Mouse (Mus musculus): ENCODE results near the gene Tmem53.

Tmem53 gene

DNA sequence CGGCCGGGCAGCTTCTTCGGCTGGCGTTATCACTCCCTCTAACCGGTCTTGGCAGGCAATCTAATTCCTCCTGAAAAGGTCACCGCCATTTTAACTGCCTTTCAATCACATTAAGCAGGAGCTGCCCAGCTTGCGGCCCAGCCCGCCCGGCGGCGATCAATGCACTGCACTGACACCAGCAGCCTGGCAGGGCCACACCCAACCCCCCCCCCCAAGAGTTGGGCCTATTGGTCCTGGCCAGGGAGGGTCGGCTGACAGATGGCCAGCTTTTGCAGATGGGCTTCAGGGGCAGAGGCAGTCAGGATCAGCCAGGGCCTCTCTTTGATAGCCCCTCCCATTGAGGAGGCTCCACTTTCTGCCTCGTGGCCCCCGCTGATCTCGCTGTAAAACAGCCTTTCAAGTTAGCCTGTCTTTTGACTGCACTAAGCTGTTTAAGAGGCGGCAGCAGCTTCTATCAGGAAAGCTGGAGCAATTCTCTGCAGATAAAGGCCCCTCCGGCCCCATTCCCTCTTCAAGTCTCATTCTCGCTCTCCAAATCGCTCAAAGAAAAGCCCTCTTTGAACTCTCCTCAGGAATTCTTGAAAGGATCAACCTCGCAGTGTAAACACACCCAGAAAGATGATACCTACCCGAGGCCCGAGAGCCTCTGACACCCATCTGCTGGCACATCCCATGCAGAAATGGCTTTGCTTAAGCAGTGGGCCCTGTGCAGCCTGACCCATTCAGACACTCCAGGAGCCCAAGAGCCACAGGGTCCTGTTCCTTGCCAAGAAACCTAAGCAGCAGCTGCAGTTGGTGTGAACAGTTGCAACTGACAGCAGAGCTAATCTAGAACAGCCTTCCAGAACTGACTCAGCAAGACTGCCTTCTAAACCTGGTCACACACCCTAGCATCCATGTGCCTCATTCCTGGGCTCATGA, 31.8 kb downstream of the Tmem53 start:
- DNase-seq (ENCODE audit: low spot score): peak; percentile 77

DNA sequence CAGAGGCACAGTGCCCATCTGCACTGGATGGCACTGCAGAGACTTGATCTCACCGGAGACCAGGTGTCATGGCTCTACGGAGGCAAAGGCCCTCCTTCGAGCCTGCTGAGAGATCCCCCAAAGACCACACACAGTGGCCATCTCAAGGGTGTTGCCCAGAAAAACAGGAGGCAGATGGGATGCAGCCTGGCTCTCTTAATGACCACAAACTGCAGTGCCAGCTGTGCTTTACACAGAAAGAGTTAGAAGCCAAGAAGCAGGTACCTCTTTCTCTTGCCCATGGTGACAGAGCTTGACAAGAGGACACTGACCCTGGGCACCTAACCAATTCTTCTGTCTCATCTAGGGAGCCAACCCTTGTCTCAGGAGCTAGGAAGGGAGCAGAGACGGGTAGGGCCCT, 32.6 kb downstream of the Tmem53 start:
- DNase-seq (ENCODE audit: low spot score): no peak

DNA sequence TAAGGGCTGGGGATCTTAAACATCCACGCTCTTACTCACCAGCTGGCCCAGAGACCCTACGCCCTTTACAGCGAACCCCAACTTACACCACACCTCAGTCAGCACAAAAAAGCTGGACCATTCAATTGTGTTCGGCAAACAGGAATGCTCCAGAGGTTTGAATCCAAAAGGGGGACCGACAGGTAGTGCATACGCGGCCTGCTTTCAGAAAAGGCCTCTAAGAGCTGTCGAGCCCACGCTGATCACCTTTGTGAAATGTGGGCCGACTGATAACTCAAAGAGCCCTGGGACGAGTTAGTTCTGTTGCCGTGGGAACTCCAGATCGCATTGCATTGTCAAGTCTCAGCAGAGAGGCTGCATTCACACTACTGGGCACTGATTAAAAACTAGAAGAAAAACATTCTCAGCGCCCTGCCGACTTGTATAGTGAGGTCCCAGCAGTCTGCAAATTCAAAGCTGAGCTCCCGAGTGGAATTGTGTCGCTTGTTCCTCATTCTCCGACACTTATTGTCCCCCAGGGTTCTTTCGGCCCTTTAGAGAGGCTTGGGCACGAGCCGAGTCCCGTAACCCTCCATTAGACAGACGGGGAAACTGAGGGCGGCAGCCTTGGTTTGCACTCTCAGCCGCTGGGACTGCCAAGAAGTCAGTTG, 36.7 kb downstream of the Tmem53 start:
- DNase-seq (ENCODE audit: low spot score): peak; percentile 44

DNA sequence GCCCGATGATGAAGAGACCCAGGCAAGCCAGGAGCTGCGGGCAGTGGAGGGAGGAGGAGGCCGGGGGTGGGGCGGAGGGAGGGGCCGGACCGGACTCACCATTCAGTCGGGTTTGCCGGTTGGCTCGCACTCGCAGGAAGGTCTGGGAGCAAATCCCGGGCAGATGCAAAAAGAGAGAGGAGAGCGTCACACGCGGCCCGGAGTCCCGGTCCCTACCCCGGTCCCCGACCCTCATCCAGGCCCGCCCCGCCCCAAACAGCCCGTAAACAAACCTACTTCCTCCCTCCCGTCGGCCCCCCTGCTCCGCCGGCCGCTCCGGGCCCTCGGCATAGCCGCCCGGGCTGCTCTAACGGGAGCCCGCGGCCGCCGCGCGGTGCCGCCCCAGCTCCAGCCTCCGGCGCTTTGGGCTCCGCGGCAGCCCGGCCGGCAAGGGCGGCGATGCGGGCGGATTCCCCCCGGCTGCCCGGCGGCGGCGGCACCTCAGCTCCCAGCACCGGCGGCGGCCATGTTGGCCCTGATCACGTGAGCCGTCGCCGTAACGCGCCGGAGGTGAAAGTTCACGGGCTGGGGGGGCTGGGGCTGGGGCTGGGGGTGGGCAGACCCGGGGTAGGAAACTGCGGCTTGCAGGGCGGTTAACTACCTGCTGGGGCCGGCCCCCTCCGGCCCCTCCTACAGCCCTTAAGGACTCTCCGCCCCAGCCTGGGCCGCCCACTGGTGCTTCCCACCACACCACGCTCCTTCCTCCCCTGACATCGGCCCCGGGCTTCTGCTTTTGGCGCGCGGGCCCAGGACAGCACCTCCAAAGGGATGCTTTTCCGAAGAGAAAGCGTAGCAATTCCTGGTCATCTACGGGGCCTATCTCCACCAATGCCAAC, 37.4 kb downstream of the Tmem53 start:
- DNase-seq (ENCODE audit: low spot score): peak; percentile 86

DNA sequence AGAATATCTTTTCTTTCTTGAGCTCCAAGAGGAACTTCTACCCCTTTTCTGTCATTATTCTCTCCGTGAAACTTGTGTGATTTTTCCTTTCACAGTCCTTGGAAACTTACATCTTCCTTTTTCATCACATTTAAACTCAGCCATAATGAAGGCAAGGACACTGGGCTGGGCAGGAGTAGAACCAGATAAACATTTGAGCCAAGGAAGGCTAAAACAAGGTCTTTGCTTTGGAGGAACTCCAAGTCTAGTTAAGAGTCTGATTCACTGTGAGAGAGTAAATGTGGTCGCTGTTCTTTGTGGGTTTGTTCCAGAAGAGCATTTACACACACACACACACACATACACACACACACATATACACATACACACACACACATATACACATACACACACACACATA, 39.9 kb downstream of the Tmem53 start:
- no peak for DNase-seq (ENCODE audit: low spot score)

DNA sequence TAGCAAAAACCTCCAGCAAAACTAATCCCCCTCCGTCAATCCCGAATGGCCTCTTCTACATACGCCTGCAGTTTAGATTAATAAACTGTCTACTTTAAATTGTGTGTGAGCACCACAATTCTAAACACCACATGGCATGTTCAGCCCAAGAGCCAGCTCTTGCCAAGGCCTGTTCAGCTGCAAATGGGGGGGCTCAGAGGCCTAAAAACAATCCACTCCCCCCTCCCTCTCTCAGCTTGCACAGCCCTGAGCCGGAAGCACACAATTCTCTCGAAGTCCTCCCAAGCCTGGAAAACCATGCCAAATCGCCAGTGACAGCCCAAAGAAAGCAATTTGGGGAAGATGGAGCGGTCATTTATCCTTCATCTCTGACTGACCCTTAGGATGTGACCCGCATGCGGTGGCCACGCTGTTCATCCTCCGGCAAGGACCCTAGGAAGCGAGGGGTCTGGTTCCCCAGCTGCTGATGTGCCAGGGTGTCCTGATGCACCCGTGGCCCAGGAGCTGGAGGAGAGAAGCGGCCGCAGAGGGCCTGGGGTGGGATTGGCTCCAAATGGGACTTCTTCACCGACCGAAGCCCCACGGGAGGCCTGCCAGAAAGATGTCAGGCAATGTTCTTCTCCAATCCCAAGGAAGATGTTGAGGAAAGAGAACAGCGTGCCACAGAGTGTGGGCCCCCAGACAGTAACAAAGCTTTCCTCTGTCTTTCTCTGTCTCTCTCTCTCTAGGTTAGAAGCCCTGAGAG, 45.3 kb downstream of the Tmem53 start:
- DNase-seq (ENCODE audit: low spot score): no peak

DNA sequence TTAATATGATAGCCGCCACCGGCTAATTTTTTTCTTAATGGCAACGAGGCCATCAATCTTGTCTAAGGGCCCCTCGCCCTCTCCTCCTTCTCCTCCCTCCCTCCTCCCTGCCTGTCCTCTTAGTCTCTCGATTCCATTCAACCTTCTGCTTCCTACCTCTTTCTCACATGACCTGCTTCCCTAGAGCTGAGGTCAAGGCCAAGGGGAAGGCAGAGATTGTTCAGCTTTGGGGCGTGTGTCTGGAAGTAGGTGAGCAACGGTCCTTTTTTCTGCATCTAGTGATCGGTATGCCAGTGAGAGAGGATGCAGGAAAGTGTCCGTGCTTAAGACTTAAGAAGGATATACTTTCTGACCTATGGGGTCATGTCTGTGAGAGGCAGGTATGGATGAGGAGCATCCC, 46.1 kb downstream of the Tmem53 start:
- DNase-seq (ENCODE audit: low spot score): no peak

DNA sequence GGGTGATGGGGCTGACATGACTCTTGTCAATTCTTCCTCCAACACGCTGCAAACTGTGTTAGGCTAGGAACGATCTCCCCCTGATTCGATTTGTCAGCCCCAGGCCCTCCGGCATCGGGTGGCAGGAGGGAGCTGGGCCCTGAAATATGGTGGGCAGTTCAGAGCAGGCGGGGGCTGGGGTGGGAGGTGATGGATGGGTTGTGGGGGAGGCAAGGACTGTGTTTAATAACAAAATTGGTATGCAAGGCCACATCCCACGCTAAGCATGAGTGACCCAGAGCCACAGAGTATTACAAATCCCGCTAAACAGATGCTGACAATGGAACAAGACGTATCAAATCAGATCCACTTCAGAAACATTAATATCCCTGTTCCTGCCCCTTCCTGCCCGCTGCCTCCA, 48.2 kb downstream of the Tmem53 start:
- DNase-seq (ENCODE audit: low spot score): no peak

DNA sequence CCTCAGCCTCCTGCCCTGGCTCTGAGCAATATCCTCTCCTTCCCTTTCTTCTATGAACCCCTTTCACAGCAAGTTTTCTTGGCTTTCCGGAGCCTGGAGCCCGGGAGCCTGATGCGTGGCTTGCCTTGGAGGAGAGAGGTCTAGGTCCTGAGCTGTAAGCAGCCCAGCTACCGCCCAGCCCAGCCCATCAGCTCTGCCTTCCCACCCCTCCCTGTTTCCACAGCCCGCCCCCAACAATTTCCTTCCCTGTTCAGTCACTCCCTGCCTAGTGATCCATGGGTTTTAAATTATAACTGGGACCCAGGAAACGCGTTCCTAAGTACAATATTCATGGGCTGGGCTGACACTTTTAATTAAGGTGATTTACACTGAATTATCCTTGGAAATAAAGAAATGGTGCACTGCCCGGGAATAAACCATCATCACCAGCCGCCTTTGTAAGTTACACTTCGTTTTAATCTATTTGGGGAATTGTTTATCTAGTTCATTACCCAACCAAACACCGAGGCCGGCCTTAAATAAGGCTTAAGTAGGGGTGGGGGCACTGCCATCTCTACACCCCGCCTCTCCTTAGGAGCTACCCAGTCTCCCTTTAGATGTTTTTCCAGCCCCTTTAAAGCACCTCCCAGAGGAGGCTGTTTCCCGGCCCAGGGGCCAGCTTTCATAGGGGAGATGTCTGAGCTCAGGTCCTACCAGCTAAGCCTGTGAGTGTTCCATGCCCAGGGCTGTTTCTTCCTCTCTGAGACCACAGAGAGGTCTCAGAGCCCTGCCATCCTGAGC, 50.5 kb downstream of the Tmem53 start:
- DNase-seq (ENCODE audit: low spot score): no peak

DNA sequence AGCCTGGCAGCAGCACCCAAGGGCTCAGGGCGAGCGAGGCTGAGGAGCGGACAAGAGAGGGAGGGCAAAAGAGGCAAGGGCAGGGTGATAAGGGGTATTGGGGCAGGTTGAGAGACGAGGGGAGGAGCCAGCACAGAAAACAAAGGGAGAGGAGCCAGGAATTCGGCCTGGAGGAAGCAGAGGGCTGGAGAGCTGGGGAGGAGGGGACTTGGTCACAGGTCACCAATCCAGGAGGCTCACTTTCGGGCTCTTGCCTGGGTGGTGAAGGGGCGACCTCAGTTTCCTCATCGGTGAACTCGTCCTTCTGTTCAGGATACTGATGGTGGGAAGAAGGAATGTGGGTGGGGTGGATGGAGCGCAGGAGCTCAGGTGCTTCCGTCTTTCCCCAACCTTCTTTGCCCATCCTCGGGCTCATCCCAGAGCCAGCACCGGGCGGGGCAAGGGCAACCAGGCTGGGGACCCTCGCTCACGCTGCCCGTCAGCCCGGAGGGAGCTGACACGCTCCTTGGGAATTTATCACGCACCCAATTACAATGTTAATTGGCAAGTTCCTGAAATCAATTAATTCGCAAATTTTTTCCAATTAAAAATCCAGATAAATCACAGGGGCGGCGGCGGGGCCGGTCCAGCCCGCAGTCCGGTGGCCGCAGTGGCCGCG, 52.0 kb downstream of the Tmem53 start:
- no peak for DNase-seq (ENCODE audit: low spot score)

DNA sequence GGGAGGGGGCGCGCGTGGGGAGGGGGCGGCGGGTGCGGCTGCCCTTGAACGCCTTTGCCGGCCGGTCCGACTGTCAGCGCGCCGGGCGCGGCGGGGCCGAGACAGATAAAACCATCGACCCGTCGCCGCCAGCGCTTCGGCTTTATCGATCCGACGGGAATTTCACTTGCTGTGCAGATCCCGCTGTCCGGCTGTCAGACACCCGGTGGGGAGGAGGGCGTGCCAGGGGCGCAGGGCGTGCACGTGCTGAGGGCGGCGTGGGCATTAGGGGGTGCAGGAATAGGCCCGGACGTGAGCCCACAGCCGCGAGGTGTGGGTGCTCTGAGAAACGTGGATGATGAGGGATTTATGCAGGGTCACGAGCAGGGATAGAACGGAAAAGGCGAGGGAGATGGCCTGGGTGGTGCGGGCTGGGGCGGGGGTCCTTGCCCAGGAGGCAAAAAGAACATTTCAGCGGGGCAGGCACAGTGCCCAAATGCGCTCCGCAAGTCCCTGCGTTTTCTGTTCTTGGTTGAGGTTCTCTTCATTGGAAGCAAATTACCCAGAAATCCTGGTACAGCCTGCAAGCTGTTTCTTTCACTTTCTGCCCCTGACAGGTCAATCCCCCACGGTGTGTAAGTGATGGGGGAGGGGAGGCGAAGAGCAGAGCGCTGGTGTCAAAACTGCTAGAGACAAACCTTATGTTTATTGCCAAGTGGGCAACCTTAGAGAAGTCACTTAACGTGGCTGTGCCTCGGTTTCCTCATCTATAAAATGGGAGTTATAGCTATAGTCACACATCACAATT, 52.7 kb downstream of the Tmem53 start:
- DNase-seq (ENCODE audit: low spot score): peak; percentile 59

DNA sequence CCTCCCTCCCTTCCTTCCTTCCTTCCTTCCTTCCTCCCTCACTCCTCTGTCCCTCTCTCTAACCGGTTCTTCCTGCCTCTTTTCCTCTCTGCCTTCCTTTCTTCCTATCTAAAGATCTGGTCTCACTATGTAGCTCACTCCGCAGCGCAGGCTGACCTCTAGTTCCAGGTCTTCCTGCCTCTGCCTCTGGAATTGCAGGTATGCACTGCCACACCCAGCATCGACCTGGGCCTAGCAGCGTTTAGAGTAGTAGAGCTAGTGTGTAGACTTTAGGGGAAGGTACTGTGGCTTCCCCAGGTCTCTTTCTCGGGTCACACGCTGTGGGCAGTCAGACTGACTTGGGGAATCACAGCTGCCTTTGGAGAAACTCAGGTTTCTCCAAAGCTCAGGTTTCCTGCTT, 53.7 kb downstream of the Tmem53 start:
- no peak for DNase-seq (ENCODE audit: low spot score)

DNA sequence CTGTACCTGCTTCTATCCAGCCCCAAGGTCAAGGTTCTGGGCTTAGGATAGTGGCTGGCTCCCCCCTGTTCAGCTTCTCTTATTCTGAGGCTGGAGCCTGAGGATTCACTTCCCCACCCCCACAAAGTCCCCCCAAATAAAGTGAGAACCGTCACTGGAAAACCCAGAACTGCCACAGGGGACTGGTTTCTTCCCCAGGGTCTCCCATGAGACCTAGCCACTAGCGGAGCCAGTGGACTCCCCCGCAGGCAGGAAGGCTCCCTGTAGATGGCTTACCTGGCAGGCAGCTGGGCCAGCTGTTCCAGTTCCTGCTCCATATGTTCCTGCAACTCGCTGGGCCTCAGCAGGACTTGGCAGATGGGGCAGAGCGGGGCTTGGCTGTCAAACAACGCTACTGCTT, 55.5 kb downstream of the Tmem53 start:
- DNase-seq (ENCODE audit: low spot score): no peak

DNA sequence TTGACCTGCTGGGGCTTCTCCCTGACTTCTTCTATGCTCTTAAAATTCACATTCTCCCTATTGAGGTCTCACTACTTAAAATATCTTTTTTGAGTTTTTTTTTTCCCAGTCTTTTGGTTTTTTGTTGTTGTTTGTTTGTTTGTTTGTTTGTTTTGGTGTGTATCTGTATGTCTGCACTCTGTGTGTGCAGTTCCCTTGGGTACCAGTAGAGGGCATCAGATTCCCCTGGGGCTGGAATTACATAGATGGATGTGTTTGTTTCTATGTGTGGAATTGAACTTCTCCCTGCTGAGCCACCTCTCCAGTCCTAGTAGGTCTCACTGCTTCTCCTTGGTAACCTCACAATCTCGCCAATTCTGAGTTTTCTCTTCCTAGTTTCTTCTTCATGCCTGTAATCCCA, 57.7 kb downstream of the Tmem53 start:
- no peak for DNase-seq (ENCODE audit: low spot score)

DNA sequence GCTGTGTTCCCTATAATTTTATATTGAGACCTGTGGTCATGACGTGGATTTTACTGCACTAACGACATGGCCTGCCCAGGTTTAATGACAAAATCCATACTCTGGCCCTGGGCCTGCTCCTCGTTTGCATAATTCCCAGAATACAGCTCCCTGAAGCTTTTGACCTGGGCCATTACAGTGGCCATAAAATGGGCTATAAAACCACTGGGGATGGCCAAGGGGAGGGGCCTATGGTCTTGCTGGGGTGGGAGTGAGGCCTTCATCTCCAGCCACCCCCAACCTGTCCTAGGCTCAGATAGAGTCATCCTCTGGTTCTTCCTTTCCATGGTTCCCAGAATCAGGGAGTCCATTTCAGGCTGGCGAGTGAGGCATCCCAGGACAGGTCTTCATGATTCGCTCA, 60.1 kb downstream of the Tmem53 start:
- DNase-seq (ENCODE audit: low spot score): no peak

DNA sequence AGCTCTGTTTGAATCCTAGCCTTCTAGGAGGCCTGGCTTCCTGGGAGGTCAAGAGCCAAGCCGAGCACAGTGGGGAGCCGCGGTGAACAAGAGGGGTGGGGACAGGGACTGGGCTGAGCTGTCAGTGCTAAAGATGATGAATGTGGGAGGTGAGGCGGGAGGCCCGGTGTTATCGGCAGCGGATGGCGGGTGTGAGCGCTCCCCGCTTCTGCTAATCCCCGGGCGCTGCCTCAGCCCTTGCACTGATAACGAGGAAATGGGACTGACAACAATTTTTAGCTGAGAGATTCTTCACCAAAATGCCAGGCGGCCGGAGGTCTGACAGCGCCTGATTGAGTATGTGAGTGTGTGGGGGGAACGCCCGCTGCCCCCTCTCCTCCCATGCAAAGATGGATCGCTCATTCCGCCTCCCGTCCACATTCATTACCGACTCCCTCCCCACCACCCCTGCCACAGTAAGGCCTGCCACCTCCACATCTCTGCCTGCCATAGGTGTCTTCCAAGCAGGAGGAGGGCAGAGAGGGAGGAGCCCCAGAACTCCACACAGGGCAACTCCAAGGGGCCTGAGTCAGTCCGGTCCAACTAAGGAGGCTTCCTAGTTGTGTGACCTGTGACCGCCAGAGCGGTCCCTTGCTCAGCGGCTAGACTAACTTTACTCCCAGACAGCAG, 60.8 kb downstream of the Tmem53 start:
- peak; percentile 69 for DNase-seq (ENCODE audit: low spot score)

DNA sequence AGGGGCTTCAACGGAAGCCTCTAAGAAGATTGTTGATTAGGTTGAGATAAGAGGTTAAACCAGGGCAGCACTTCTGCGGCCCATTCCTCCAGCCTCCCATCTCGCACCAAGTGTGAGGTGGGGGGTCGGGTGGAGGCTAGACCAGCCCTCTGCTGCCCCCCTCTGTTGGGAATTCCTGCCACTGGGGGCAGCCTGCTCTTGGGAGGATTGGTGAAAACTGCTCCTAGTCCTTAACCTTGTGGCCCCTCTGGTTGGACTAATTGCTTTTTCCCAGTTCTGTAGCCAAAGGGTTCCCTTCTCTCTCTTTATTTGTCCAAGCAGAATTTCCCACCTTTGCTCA, 61.3 kb downstream of the Tmem53 start:
- DNase-seq (ENCODE audit: low spot score): peak; percentile 68

DNA sequence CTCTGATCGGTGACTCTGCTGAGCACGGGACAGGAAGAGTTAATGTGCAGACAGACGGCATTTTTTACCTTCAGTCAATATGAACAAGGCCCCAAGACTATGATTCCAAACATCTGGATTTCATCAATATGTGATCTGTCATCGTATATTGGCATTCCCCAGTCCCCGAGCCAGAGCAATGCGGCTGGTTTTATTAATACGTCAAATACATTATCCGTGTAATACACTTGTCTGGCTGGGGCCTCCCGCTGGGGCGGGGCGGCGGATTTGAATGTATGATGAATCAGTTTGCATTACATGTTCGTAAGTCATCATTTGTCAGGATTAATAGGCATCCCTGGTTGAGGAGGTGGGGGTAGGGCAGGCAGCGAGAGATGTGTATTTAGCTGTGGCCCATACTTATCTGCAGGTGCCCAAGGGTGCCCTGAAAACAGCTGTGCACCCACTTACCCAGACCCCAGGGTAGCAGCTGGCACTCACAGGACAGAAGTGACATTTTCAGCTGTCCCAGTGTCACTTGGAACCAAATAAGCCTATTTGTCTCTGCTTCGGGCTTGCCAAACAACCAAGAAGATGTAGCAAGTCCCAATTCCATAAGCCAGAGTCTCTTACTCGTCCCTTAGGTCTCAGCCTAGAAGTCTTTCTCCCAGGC, 63.2 kb downstream of the Tmem53 start:
- DNase-seq (ENCODE audit: low spot score): no peak

DNA sequence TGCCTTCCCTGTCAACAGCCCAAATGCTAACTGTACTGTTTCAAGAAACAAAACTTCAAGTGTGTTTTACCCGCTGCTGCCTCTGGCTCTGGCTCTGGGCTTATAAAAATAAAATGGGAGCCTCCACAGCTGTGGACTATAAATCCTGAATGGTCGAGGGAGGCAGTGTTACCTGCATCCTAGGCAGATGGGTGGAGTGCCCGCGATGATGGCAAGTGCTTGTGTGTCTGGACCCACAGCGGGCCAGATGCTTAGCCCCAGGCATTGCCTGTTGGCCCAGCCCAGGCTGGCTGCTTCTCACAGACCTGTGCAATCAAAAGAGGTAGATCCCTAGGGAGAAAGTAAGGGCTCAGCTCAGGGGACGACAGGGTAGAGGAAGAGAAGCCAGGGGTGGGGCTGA, 65.0 kb downstream of the Tmem53 start:
- DNase-seq (ENCODE audit: low spot score): no peak
